Comparison of ENCODE assay signal across 9 mouse cellular contexts in genomic region chr19:60341485-60341884, GRCm38 (mm10).
DNase-seq lines count a peak whose midpoint lies in the region; TF ChIP-seq lines count a peak whose summit lies in the region.
"Had no signal": no experiment of that assay in that cellular context is flagged by ENCODE, and none has a peak within 500 bp of the region (broad histone marks: within the 10 kb centered on the region; RNA-seq: fewer than 3 reads in every experiment).

No protein-coding gene starts in this region.

- no peak for TF ChIP-seq POLR2A in spleen, adult 2 months (IDR thresholded peaks at IDR 0.05; ENCODE audit: low read depth, low read length)

- H3K4me3 ChIP-seq in E14TG2a.4 (replicated peaks; ENCODE audit: low read length) = no peak overlapping the region
- no peak overlapping the region for H3K4me3 ChIP-seq in spleen, adult 2 months (ENCODE audit: extremely low read depth, insufficient read depth, insufficient read length)
- H3K4me3 ChIP-seq: midbrain, embryonic 12.5 days had no signal

- no peaks in the 10 kb centered on the region for H3K36me3 ChIP-seq in E14TG2a.4 (ENCODE audit: insufficient read depth, low read length)
- H3K36me3 ChIP-seq in spleen, adult 2 months (ENCODE audit: control insufficient read depth, insufficient read depth, low read length) = no peaks in the 10 kb centered on the region
- H3K36me3 ChIP-seq: midbrain, embryonic 12.5 days had no signal

- peak; percentile 78 for TF ChIP-seq CTCF in E14TG2a.4 (conservative IDR thresholded peaks at IDR 0.05; ENCODE audit: low read length)
- TF ChIP-seq CTCF in spleen, adult 2 months (IDR thresholded peaks at IDR 0.05; ENCODE audit: extremely low read depth, insufficient read depth, insufficient read length, insufficient replicate concordance) = peak; percentile 68; the same call in 1 of the 2 replicates

- no peaks in the 10 kb centered on the region for H3K27me3 ChIP-seq in E14TG2a.4 (ENCODE audit: insufficient read depth, low read length)
- H3K27me3 ChIP-seq in spleen, adult 2 months (ENCODE audit: control insufficient read depth, insufficient read depth, low read length) = no peaks in the 10 kb centered on the region
- H3K27me3 ChIP-seq: midbrain, embryonic 12.5 days had no signal

- no peaks in the 10 kb centered on the region for H3K4me1 ChIP-seq in E14TG2a.4 (replicated peaks; ENCODE audit: low read depth, low read length)
- H3K4me1 ChIP-seq in spleen, adult 2 months (ENCODE audit: control insufficient read depth, insufficient read depth, insufficient read length) = no peaks in the 10 kb centered on the region

- DNase-seq in heart, adult 18-20 months = peak; percentile 14 to 52
- DNase-seq in heart, adult 11 months = no peak
- DNase-seq in c-Kit-positive CD71-negative TER-119-negative erythroid progenitor cells, embryonic 14.5 days (ENCODE audit: low read depth) = peak; percentile 38
- peak; percentile 20 to 83 for DNase-seq in frontal cortex, adult 2 months (ENCODE audit: extremely low spot score in 1 of 2, low spot score in 1 of 2)
- peak; percentile 26 to 81 for DNase-seq in layer of hippocampus, adult 18-20 months (ENCODE audit: low spot score in 2 of 2)
- DNase-seq in lung, postnatal 25 days (ENCODE audit: low spot score) = peak; percentile 41
- peak; percentile 18 to 29 for DNase-seq in spleen, adult 2 months (ENCODE audit: low read depth in 1 of 2, low spot score in 2 of 2)

- no peaks in the 10 kb centered on the region for H3K9me3 ChIP-seq in E14TG2a.4 (ENCODE audit: low read length)
- H3K9me3 ChIP-seq: midbrain, embryonic 12.5 days had no signal

- H3K27ac ChIP-seq in spleen, adult 2 months (ENCODE audit: insufficient read depth, low read length) = no peak overlapping the region
- H3K27ac ChIP-seq: midbrain, embryonic 12.5 days had no signal

- 24% methylated on average over 3 of the region's 3 CpGs for WGBS in spleen, adult 2 months
